Mouse (Mus musculus) neural tube, embryonic 15.5 days (tissue): Measurements from ENCODE around the gene Fbxw11. TPM values are rescaled to one million over a fixed set of nuclear protein-coding genes. Genes with fewer than 3 reads are reported as not detected.

Experiments used
- ATAC-seq: fragments of 200-750 bp; cut with Nextera tagmentation; 2 replicates; pipeline ENCODE4 v1.8.0; 2017; ENCODE audit warnings: mild to moderate bottlenecking, moderate TSS enrichment, moderate library complexity; ENCODE audit not compliant: low FRiP score
- H3K27ac ChIP-seq: fragments of 300-500 bp; sonication (generic); replicated peaks from 2 replicates; pipeline ENCODE4 v1.5.1; 2015; ENCODE audit warnings: mild to moderate bottlenecking, inconsistent platforms
- H3K27me3 ChIP-seq: fragments of 300-500 bp; sonication (generic); replicated peaks from 2 replicates; pipeline ENCODE4 v1.6.1; 2015; ENCODE audit warnings: inconsistent platforms
- H3K36me3 ChIP-seq: fragments of 300-500 bp; sonication (generic); 2 replicates; pipeline ENCODE4 v1.6.1; 2015; ENCODE audit warnings: inconsistent platforms
- H3K4me1 ChIP-seq: fragments of 300-500 bp; sonication (generic); 2 replicates; pipeline ENCODE4 v1.6.1; 2015; ENCODE audit warnings: inconsistent platforms
- H3K4me2 ChIP-seq: fragments of 300-500 bp; sonication (generic); 2 replicates; pipeline ENCODE4 v1.6.1; 2015; ENCODE audit warnings: inconsistent platforms, mild to moderate bottlenecking, moderate library complexity
- H3K4me3 ChIP-seq: fragments of 300-500 bp; sonication (generic); replicated peaks from 2 replicates; pipeline ENCODE4 v1.5.1; 2015; ENCODE audit warnings: mild to moderate bottlenecking, inconsistent platforms
- H3K9ac ChIP-seq: fragments of 300-500 bp; sonication (generic); replicated peaks from 2 replicates; pipeline ENCODE4 v1.6.1; 2015; ENCODE audit warnings: mild to moderate bottlenecking, inconsistent platforms
- H3K9me3 ChIP-seq: fragments of 300-500 bp; sonication (generic); replicated peaks from 2 replicates; pipeline ENCODE4 v1.6.1; 2016; ENCODE audit warnings: inconsistent platforms
- WGBS: fragments of 180-500 bp; shearing (Covaris S2); methylation state at CpG from one replicate; pipeline ENCODE4 v1.1.7; 2015; ENCODE audit warnings: mixed read lengths; 5-methylcytosine and 5-hydroxymethylcytosine counted together
- polyA plus RNA-seq: library from polyadenylated mRNA; unstranded; fragments of >200 nt; fragmentation: Nextera tagmentation; extraction: Ambion mirVana; gene quantifications from 2 replicates; pipeline ENCODE4 v1.2.1, GENCODE M21; 2015

The Fbxw11 gene
- polyA plus RNA-seq, 1 experiment from 2014 or later = 110 TPM

DNA sequence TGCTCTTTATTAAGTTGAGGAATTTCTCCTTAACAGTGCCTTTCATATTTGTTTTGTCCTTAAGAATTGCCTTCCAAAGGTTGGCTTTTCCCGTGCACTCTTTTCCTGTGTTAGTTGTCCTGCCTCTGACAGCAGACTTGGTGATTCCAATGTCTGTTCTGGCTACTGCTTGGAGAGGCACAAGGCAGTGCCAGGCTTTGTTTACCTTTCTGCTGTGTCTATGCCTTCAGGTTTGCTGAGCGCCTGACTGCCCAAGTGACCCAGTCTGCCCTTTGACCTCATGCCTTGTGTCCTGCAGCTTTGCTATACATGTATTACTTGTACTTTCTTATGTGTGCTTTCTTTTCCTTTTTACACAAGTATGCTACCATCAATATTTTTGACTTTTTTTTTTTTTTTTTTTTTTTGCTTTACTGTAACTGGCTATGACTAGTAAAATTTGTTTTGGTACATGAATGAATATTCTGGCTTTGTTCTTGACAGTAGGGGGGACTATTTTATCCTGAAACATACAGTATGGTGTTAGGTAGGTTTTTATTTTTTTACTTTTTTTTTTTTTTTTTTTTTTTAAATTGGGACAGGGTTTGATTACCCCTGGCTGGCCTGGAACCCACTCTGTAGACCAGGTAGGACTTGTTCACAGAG, 54.0 kb downstream of the Fbxw11 start:
- Histone ChIP-seq H3K4me3 (no peak overlapping the region), H3K27me3 (no peaks in the 10 kb centered on the region), H3K4me1 (peaks cover 20% of the 10 kb centered on the region), H3K9me3 (no peaks in the 10 kb centered on the region), H3K4me2 (no peak overlapping the region), H3K27ac (no peak overlapping the region), H3K36me3 (no peaks in the 10 kb centered on the region), H3K9ac (no peak overlapping the region)
- 61% methylated on average over 2 of the region's 2 CpGs for WGBS
- no peak for ATAC-seq

- no peak for ATAC-seq
Observed at GRCm38 (mm10) chr11:32697695-32698094, 55.2 kb downstream of the Fbxw11 start.

GRCm38 (mm10) chr11:32699913-32700493, 57.5 kb downstream of the Fbxw11 start:
- no peaks in the 10 kb centered on the region for H3K36me3 ChIP-seq
- no peak for ATAC-seq
- no peaks in the 10 kb centered on the region for H3K27me3 ChIP-seq
- no peak overlapping the region for H3K9ac ChIP-seq
- H3K4me1 ChIP-seq = peaks cover 29% of the 10 kb centered on the region
- H3K4me3 ChIP-seq = no peak overlapping the region
- WGBS = 82% methylated on average over 3 of the region's 3 CpGs
- H3K9me3 ChIP-seq = no peaks in the 10 kb centered on the region
- H3K4me2 ChIP-seq = no peak overlapping the region
- H3K27ac ChIP-seq = no peak overlapping the region

More at GRCm38 (mm10) chr11:32697695-32698094, 55.2 kb downstream of the Fbxw11 start:
- no peak overlapping the region for H3K9ac ChIP-seq
- H3K27ac ChIP-seq = no peak overlapping the region
- 80% methylated on average over 3 of the region's 3 CpGs for whole genome bisulfite sequencing
- H3K9me3 ChIP-seq = no peaks in the 10 kb centered on the region
- H3K27me3 ChIP-seq = no peaks in the 10 kb centered on the region
- no peak overlapping the region for H3K4me3 ChIP-seq
- H3K4me1 ChIP-seq = peaks cover 25% of the 10 kb centered on the region
- no peaks in the 10 kb centered on the region for H3K36me3 ChIP-seq
- H3K4me2 ChIP-seq = no peak overlapping the region

DNA sequence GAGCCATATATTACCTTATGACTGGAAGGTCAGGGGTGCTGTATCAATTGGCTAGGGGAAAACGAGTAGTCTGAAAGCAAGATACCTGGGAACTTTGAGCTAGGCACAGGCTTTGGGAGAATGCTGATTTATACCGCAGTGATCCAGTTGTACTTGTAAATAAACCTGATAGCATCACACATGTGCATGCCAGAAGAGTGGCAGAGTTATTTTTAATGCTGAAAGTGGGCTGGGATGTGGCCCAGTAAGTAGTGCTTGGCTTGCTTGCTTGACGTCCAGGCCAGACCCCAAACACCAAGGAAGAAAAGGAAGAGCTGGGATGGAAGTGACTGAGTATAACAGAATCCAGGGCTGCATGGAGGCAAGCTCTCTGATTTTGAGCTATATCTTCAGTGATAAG, 59.0 kb downstream of the Fbxw11 start:
- Histone ChIP-seq H3K36me3 (no peaks in the 10 kb centered on the region), H3K27me3 (no peaks in the 10 kb centered on the region), H3K27ac (no peak overlapping the region), H3K9ac (no peak overlapping the region), H3K4me3 (no peak overlapping the region), H3K9me3 (no peaks in the 10 kb centered on the region), H3K4me1 (peaks cover 21% of the 10 kb centered on the region), H3K4me2 (no peak overlapping the region)
- no peak for ATAC-seq
- 75% methylated on average over 3 of the region's 3 CpGs for WGBS

DNA sequence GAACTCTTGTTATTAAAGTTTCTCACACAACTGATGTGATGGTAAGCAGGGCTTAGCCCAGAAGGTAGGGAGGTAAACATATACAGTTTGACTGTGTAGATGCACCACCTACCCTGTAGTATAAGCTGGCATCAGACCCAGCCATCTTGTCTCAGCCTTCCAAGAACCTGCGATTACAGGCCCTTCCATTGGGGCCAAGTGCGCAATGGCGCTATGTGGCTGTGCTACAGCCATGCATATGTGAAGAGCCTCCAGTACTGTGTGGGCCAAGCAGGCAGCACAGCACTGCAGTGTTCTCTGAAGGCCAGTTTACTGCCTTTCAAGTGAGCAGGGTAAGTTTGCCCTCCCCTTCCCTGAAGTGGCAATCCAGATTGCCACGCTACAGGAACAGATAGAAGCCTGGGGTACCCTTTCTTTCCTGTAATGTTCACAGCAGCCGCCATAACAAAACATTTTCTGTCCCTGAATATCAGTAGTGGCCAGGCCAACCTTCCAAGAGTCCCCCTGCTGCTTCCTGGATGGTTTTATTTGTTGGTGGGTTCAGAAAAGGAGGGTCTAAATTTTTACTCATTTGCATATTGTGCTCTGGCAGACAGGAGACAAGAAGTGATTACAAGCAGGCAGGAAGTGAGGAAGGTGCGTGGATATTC, 61.8 kb downstream of the Fbxw11 start:
- Histone ChIP-seq H3K9me3 (no peaks in the 10 kb centered on the region), H3K36me3 (no peaks in the 10 kb centered on the region), H3K9ac (no peak overlapping the region), H3K27me3 (no peaks in the 10 kb centered on the region), H3K27ac (no peak overlapping the region), H3K4me2 (no peak overlapping the region), H3K4me1 (peaks cover 25% of the 10 kb centered on the region), H3K4me3 (no peak overlapping the region)
- 76% methylated on average over 6 of the region's 6 CpGs for WGBS
- ATAC-seq = no peak

DNA sequence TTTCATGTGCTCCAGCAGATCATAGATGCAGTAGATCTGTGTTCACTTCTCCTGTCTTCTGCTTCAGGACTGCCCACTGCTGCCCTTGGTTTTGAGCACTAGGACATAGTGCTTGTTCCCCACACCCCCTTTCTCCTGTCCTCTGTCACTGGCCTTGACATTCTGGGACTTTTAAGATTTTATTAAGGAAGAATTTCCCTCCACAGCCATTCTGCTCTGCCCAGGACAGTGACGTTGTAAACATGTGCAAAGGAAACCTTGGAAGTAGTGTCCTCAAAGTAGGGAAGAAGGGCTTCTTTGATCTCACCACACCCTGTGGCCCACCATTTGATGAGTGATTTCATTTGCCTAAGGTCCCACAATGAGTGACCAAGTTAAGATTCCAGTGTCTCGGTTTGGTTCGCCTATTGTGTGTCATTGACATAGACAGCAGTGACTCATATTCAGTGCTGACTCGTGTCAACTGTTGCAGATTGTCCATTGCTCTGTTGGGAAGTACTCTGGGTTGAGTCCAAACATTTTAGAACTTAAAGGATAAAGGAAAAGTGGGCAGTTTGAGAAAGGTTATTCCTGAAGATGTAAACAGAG, 64.0 kb downstream of the Fbxw11 start:
- no peak overlapping the region for H3K9ac ChIP-seq
- ATAC-seq = no peak
- H3K36me3 ChIP-seq = no peaks in the 10 kb centered on the region
- H3K9me3 ChIP-seq = no peaks in the 10 kb centered on the region
- WGBS = 89% methylated on average over 4 of the region's 4 CpGs
- no peak overlapping the region for H3K4me3 ChIP-seq
- H3K27ac ChIP-seq = no peak overlapping the region
- no peak overlapping the region for H3K4me2 ChIP-seq
- peaks cover 25% of the 10 kb centered on the region for H3K4me1 ChIP-seq
- H3K27me3 ChIP-seq = no peaks in the 10 kb centered on the region

GRCm38 (mm10) chr11:32707481-32707880, 65.0 kb downstream of the Fbxw11 start:
- Histone ChIP-seq H3K4me2 (no peak overlapping the region), H3K27me3 (no peaks in the 10 kb centered on the region), H3K9me3 (no peaks in the 10 kb centered on the region), H3K9ac (no peak overlapping the region), H3K36me3 (peaks cover 7% of the 10 kb centered on the region), H3K4me1 (peaks cover 25% of the 10 kb centered on the region), H3K4me3 (no peak overlapping the region), H3K27ac (no peak overlapping the region)
- no peak for ATAC-seq
- 46% methylated on average over 3 of the region's 3 CpGs for WGBS

DNA sequence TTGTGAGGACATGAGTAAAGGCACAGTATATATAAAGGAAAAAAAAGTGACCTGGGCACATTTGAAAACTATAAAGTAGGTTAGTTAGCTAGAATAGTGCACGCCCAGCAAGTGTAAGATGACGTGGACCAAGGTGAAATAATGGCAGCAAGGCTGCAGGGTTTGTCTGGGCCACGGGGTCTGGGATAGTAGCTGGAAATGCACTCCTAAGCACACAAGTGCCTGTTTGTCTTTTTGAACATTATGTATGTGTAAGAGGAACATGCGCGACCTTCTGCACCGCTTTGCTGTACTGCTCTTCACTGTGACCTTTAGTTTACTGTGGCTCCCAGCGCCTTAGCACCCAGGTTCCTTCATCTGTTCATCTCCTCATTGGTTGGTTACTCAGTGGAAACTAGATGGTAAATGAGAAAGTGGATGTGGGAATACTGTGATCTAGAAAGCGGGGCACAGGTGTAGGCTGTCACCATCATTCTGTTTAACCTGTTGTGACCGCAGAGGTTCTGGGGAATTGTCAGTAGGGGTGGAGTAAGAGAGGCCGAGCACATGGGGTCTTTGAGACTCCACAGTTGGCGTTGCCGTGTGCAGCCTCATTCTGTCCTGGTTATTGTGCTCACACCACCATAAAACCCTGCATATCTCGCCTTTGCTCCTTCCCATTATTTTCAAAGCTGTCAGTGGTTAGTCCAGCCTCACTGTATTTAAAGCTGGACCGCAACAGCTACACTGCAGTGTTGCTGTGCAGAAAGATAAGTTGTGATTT, 66.4 kb downstream of the Fbxw11 start:
- H3K27ac ChIP-seq = no peak overlapping the region

GRCm38 (mm10) chr11:32709563-32709962, 67.0 kb downstream of the Fbxw11 start:
- H3K27me3 ChIP-seq = no peaks in the 10 kb centered on the region
- no peak overlapping the region for H3K4me2 ChIP-seq
- peaks cover 9% of the 10 kb centered on the region for H3K36me3 ChIP-seq
- H3K9ac ChIP-seq = no peak overlapping the region
- no peak overlapping the region for H3K4me3 ChIP-seq
- ATAC-seq = no peak
- H3K27ac ChIP-seq = no peak overlapping the region
- H3K4me1 ChIP-seq = peaks cover 16% of the 10 kb centered on the region
- H3K9me3 ChIP-seq = no peaks in the 10 kb centered on the region
- 10% methylated on average over 1 of the region's 1 CpGs for WGBS

More for the DNA sequence above, 66.4 kb downstream of the Fbxw11 start:
- H3K4me2 ChIP-seq = no peak overlapping the region
- H3K27me3 ChIP-seq = no peaks in the 10 kb centered on the region
- peaks cover 19% of the 10 kb centered on the region for H3K4me1 ChIP-seq
- no peak for ATAC-seq
- H3K9me3 ChIP-seq = no peaks in the 10 kb centered on the region
- no peak overlapping the region for H3K9ac ChIP-seq
- no peak overlapping the region for H3K4me3 ChIP-seq
- H3K36me3 ChIP-seq = peaks cover 9% of the 10 kb centered on the region
- WGBS = 69% methylated on average over 14 of the region's 14 CpGs

DNA sequence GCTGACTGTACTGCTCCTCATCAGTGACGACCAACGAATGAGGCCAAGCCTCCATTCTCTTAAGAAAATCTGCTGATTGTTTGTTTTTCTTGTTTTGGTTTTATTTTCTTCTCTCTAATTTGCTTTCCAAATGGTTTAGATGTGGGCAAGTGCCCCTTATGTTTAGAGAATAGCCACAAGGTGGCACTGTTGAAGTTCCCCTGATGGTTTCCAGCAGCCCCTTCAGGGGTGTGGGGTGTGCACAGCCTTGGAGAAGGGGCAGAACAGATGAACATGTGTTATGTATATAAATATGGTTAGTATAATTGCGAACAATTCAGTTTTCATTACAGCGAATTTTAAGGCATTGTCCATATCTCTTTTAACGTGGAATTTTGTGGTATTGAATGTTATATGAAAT, 71.7 kb downstream of the Fbxw11 start:
- no peak overlapping the region for H3K4me2 ChIP-seq
- 68% methylated on average over 5 of the region's 5 CpGs for whole genome bisulfite sequencing

GRCm38 (mm10) chr11:32714896-32715295, 72.4 kb downstream of the Fbxw11 start:
- H3K9ac ChIP-seq = no peak overlapping the region
- no peak overlapping the region for H3K27ac ChIP-seq
- no peak for ATAC-seq
- 95% methylated on average over 2 of the region's 2 CpGs for WGBS
- peaks cover 27% of the 10 kb centered on the region for H3K4me1 ChIP-seq
- H3K36me3 ChIP-seq = peaks cover 9% of the 10 kb centered on the region
- no peak overlapping the region for H3K4me3 ChIP-seq
- no peaks in the 10 kb centered on the region for H3K9me3 ChIP-seq
- no peaks in the 10 kb centered on the region for H3K27me3 ChIP-seq
- H3K4me2 ChIP-seq = no peak overlapping the region

More for the DNA sequence above, 71.7 kb downstream of the Fbxw11 start:
- no peak for ATAC-seq
- Histone ChIP-seq H3K27ac (no peak overlapping the region), H3K36me3 (peaks cover 9% of the 10 kb centered on the region), H3K4me1 (peaks cover 27% of the 10 kb centered on the region), H3K27me3 (no peaks in the 10 kb centered on the region), H3K4me3 (no peak overlapping the region), H3K9ac (no peak overlapping the region), H3K9me3 (no peaks in the 10 kb centered on the region)
